Mouse (Mus musculus) myocyte (in vitro differentiated cells): ENCODE data around the gene Tmbim7. TPM values are rescaled to one million over a fixed set of nuclear protein-coding genes. Genes with fewer than 3 reads are reported as not detected.

ENCODE experiments used
- H3K27me3 ChIP-seq: one replicate; pipeline ENCODE4 v1.6.1; 2011; ENCODE audit not compliant: control insufficient read depth, insufficient read depth, insufficient read length
- H3K36me3 ChIP-seq: one replicate; pipeline ENCODE4 v1.6.1; 2011; ENCODE audit not compliant: control insufficient read depth, insufficient read depth
- H3K4me2 ChIP-seq: one replicate; pipeline ENCODE4 v1.6.1; 2011; ENCODE audit warnings: low read depth, control low read depth
- H3K4me3 ChIP-seq: one replicate; pipeline ENCODE4 v1.5.1; 2011; ENCODE audit warnings: mild to moderate bottlenecking, control low read depth, moderate library complexity
- H3K79me2 ChIP-seq: one replicate; pipeline ENCODE4 v1.6.1; 2011; ENCODE audit not compliant: control insufficient read depth, insufficient read depth
- H3ac ChIP-seq: one replicate; pipeline ENCODE4 v1.6.1; 2011; ENCODE audit not compliant: control insufficient read depth, insufficient read length
- CEBPB ChIP-seq: IDR thresholded peaks from 2 replicates; pipeline ENCODE4 v1.6.1; 2011; ENCODE audit warnings: mild to moderate bottlenecking, moderate library complexity; ENCODE audit not compliant: poor library complexity, insufficient read depth, severe bottlenecking
- E2F4 ChIP-seq: IDR thresholded peaks from one replicate; pipeline ENCODE4 v1.6.1; 2011; ENCODE audit warnings: mild to moderate bottlenecking, control low read depth, moderate library complexity; ENCODE audit not compliant: insufficient read depth
- MAX ChIP-seq: IDR thresholded peaks from one replicate; pipeline ENCODE4 v1.6.1; 2011; ENCODE audit warnings: low read depth, mild to moderate bottlenecking, control low read depth
- MYOD1 ChIP-seq, 3 experiments: IDR thresholded peaks; one replicate each; pipeline ENCODE4 v1.6.1; 2011; ENCODE audit warnings: control low read depth in 2 of 3, low read depth in 2 of 3, mild to moderate bottlenecking in 2 of 3, moderate library complexity in 1 of 3; ENCODE audit not compliant: insufficient read length in 2 of 3, control insufficient read depth in 1 of 3
- MYOG ChIP-seq, 3 experiments: IDR thresholded peaks; one replicate each; pipeline ENCODE4 v1.6.1; 2011; ENCODE audit warnings: control low read depth in 2 of 3, low read depth in 2 of 3, mild to moderate bottlenecking in 2 of 3; ENCODE audit not compliant: insufficient read length in 2 of 3, control insufficient read depth in 1 of 3, insufficient read depth in 1 of 3
- POLR2A ChIP-seq: IDR thresholded peaks from one replicate; pipeline ENCODE4 v1.6.1; 2011; ENCODE audit warnings: low read depth, mild to moderate bottlenecking, control low read depth, moderate library complexity; ENCODE audit not compliant: insufficient read length
- POLR2AphosphoS2 ChIP-seq: IDR thresholded peaks from one replicate; pipeline ENCODE4 v1.6.1; 2011; ENCODE audit warnings: low read depth, control low read depth; ENCODE audit not compliant: insufficient read length
- REST ChIP-seq: IDR thresholded peaks from one replicate; pipeline ENCODE4 v1.6.1; 2011; ENCODE audit warnings: mild to moderate bottlenecking, control low read depth, moderate library complexity; ENCODE audit not compliant: insufficient read depth, insufficient read length
- SRF ChIP-seq: IDR thresholded peaks from one replicate; pipeline ENCODE4 v1.6.1; 2011; ENCODE audit warnings: low read depth; ENCODE audit not compliant: control insufficient read depth, insufficient read length
- TCF12 ChIP-seq: IDR thresholded peaks from one replicate; pipeline ENCODE4 v1.6.1; 2011; ENCODE audit warnings: mild to moderate bottlenecking, control low read depth; ENCODE audit not compliant: poor library complexity, insufficient read depth, severe bottlenecking
- TCF3 ChIP-seq: IDR thresholded peaks from one replicate; pipeline ENCODE4 v1.6.1; 2011; ENCODE audit warnings: low read depth, control low read depth; ENCODE audit not compliant: insufficient read length
- USF1 ChIP-seq: IDR thresholded peaks from one replicate; pipeline ENCODE4 v1.6.1; 2011; ENCODE audit warnings: low read depth, mild to moderate bottlenecking, control low read depth, moderate library complexity
- polyA plus RNA-seq: library from polyadenylated mRNA; unstranded; fragments of >200 nt; fragmentation: generic; extraction: Trizol; gene quantifications from one replicate; pipeline ENCODE4 v1.2.1, GENCODE M21; 2012; ENCODE audit warnings: missing spikeins

Gene Tmbim7
- polyA plus RNA-seq, 1 experiment = not detected

DNA sequence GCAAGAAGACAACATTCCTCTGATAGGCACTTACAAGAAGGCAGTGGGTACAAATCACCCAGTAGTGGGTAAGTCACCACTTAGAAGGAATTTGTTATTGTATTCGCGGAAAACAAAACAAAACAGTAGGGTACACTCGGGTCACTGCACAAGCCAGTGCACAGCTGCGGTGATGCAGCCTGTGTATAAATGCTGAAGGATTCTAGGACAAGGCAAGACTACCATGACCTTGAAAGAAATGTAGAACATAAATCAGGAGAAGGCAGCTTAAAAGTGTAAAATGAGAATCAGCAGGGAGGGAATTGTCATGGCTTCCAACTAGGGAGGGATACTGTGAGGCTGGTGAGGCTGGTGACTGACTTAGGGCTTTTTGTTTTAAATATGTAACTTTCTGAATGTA lies 51.2 kb downstream of the Tmbim7 start:
- TF ChIP-seq MAX = no peak
- H3K4me2 ChIP-seq = no peak overlapping the region
- no peak overlapping the region for H3K4me3 ChIP-seq
- peaks cover 20% of the 10 kb centered on the region for H3K36me3 ChIP-seq
- H3K27me3 ChIP-seq = no peaks in the 10 kb centered on the region
- no peaks in the 10 kb centered on the region for H3K79me2 ChIP-seq
- no peak overlapping the region for H3ac ChIP-seq

DNA sequence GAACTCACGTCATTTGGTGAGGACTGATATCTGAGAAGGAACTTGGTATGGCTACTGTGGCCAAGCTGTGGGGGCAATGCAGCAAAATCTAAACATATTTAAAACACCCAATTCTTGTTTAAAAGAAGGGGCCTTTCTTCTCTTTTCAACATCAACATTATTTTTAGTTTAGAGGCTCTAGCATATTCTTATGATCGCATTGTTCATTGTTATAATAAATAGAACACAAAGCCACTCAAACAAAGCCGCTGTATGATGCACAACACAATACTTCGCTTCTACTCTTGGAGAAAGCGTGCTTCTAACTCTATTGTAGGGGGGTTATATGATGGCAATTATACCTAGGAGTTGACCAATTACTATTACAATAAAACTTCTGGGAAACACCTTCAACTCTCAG lies 64.8 kb downstream of the Tmbim7 start:
- Histone ChIP-seq H3ac (no peak overlapping the region), H3K79me2 (no peaks in the 10 kb centered on the region), H3K4me2 (no peak overlapping the region), H3K4me3 (no peak overlapping the region), H3K36me3 (peaks cover 15% of the 10 kb centered on the region), H3K27me3 (no peaks in the 10 kb centered on the region)
- no peak for TF ChIP-seq TCF12
- no peak for TF ChIP-seq MYOD1 (IDR thresholded peaks at IDR 0.05; ENCODE audit: control insufficient read depth in 1 of 3, insufficient read length in 2 of 3, low read depth in 2 of 3)
- TF ChIP-seq MAX = no peak
- no peak for TF ChIP-seq USF1
- TF ChIP-seq TCF3 = no peak
- no peak for TF ChIP-seq CEBPB

DNA sequence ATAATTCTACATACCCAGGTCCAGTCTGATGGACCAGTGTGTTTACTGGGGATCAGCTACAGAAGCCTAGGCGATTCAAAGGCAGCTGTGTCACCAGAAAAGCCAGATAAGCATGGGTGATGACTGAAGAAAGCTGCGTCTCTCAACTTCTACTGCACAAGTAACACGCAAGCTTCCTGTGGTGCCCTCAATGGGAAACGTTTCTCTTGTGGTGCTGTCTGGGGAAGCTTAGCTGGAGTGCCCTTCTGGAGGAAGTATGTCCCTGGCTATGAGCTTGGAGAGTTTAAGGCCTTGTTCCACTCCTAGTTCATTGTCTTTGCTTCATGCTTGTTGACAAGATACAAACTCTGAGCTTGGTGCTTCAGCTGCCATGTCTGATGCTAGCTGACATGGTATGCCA lies 68.4 kb downstream of the Tmbim7 start:
- TF ChIP-seq POLR2A (no peak), E2F4 (no peak), SRF (no peak), CEBPB (no peak), TCF12 (no peak), TCF3 (no peak), POLR2AphosphoS2 (no peak), USF1 (no peak), MYOG (IDR thresholded peaks at IDR 0.05; ENCODE audit: control insufficient read depth in 1 of 3, insufficient read depth in 1 of 3, insufficient read length in 2 of 3, low read depth in 2 of 3) (no peak), MYOD1 (IDR thresholded peaks at IDR 0.05; ENCODE audit: control insufficient read depth in 1 of 3, insufficient read length in 2 of 3, low read depth in 2 of 3) (no peak), REST (no peak), MAX (no peak)
- H3K36me3 ChIP-seq = peaks cover 14% of the 10 kb centered on the region

DNA sequence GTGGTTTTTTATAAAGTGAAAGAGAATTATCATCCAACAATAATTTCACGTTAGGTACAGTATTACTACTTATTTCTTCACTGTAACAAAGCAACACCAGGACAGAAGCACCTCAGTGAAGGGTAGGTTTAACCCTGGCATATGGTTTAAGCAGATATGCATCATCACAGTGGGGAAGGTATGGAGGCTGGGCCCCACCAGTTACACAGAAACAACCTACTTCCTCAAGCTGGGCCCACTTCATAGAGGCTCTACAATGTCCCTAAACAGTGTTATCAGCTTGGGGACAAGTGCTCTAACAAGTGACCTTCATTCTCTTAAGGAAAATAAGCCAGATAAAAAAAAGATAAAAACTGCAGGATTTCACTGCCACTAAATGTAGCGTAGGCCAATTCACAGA lies 71.9 kb downstream of the Tmbim7 start:
- no peak overlapping the region for H3K4me2 ChIP-seq
- H3ac ChIP-seq = no peak overlapping the region
- no peaks in the 10 kb centered on the region for H3K27me3 ChIP-seq
- TF ChIP-seq TCF3 (no peak), SRF (no peak), TCF12 (no peak), MYOG (IDR thresholded peaks at IDR 0.05; ENCODE audit: control insufficient read depth in 1 of 3, insufficient read depth in 1 of 3, insufficient read length in 2 of 3, low read depth in 2 of 3) (no peak), MYOD1 (IDR thresholded peaks at IDR 0.05; ENCODE audit: control insufficient read depth in 1 of 3, insufficient read length in 2 of 3, low read depth in 2 of 3) (no peak), USF1 (no peak), CEBPB (no peak), E2F4 (no peak), POLR2AphosphoS2 (no peak), POLR2A (no peak), MAX (no peak)
- H3K4me3 ChIP-seq = no peak overlapping the region
- peaks cover 20% of the 10 kb centered on the region for H3K36me3 ChIP-seq
- H3K79me2 ChIP-seq = no peaks in the 10 kb centered on the region

More for the DNA sequence above, 68.4 kb downstream of the Tmbim7 start:
- no peaks in the 10 kb centered on the region for H3K79me2 ChIP-seq
- no peak overlapping the region for H3K4me3 ChIP-seq
- no peaks in the 10 kb centered on the region for H3K27me3 ChIP-seq
- H3ac ChIP-seq = no peak overlapping the region
- H3K4me2 ChIP-seq = no peak overlapping the region

DNA sequence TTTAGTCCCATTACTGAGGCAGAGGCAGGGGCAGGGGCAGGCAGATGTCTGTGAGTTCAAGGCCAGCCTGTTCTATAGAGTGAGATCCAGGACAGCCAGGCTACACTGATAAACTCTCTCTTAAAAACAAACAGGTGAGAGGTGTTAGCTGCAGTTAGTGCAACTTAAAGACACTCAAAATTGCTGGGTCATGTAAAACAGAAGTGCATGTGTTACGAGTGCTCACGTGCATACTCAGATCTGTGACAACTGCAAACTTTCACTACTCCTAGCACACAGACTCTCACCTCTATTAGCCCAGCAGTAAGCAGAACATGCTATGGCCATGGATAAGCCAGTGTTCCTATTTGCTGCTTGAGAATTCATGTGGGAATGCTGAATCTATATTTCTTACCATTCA lies 72.4 kb downstream of the Tmbim7 start:
- Histone ChIP-seq H3K36me3 (peaks cover 20% of the 10 kb centered on the region), H3K27me3 (no peaks in the 10 kb centered on the region), H3K4me2 (no peak overlapping the region), H3K79me2 (no peaks in the 10 kb centered on the region), H3ac (no peak overlapping the region), H3K4me3 (no peak overlapping the region)
- TF ChIP-seq SRF (no peak), MYOG (IDR thresholded peaks at IDR 0.05; ENCODE audit: control insufficient read depth in 1 of 3, insufficient read depth in 1 of 3, insufficient read length in 2 of 3, low read depth in 2 of 3) (no peak), TCF12 (no peak), TCF3 (no peak), REST (no peak), USF1 (no peak), CEBPB (no peak), MYOD1 (IDR thresholded peaks at IDR 0.05; ENCODE audit: control insufficient read depth in 1 of 3, insufficient read length in 2 of 3, low read depth in 2 of 3) (no peak), E2F4 (no peak)

DNA sequence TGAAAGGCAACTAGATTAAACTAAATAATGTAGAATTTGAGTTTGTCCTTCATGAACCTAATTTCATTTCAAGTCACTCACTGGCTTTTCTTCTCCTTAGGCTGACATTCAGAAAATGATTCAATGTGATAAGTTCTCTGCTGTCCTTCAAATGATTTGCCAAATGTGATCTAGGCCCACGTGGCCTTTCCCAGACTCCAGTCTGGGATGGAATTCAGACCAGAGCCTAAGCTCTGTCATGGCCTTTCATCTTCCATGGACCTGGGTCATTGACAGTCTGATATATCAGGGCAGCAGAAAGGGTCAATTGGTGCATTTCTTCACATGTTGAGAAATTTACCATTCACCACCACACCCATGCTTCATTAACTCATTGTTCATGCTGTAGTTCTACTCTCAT lies 74.5 kb downstream of the Tmbim7 start:
- no peak for TF ChIP-seq USF1
- TF ChIP-seq REST = no peak
- no peak for TF ChIP-seq POLR2AphosphoS2
- TF ChIP-seq SRF = no peak
- no peak for TF ChIP-seq MYOG (IDR thresholded peaks at IDR 0.05; ENCODE audit: control insufficient read depth in 1 of 3, insufficient read depth in 1 of 3, insufficient read length in 2 of 3, low read depth in 2 of 3)
- TF ChIP-seq MAX = no peak
- TF ChIP-seq TCF12 = no peak
- no peak for TF ChIP-seq TCF3
- TF ChIP-seq E2F4 = no peak
- TF ChIP-seq MYOD1 (IDR thresholded peaks at IDR 0.05; ENCODE audit: control insufficient read depth in 1 of 3, insufficient read length in 2 of 3, low read depth in 2 of 3) = no peak
- no peak for TF ChIP-seq POLR2A
- TF ChIP-seq CEBPB = no peak
- Histone ChIP-seq H3K36me3 (peaks cover 20% of the 10 kb centered on the region), H3K4me2 (no peak overlapping the region), H3ac (no peak overlapping the region), H3K79me2 (no peaks in the 10 kb centered on the region), H3K27me3 (no peaks in the 10 kb centered on the region), H3K4me3 (no peak overlapping the region)
